Mouse (Mus musculus) neutrophil, adult 59 days (primary cell): Measurements from ENCODE around the gene Gm20908. TPM values are rescaled to one million over a fixed set of nuclear protein-coding genes. Genes with fewer than 3 reads are reported as not detected.

Source experiments
- total RNA-seq, 2 experiments: library from RNA; stranded (reverse); gene quantifications; 1 replicate in 1 of 2; 2 replicates in 1 of 2; pipeline ENCODE4 v1.2.4; 2023

Gm20908 gene
- not detected for total RNA-seq

DNA sequence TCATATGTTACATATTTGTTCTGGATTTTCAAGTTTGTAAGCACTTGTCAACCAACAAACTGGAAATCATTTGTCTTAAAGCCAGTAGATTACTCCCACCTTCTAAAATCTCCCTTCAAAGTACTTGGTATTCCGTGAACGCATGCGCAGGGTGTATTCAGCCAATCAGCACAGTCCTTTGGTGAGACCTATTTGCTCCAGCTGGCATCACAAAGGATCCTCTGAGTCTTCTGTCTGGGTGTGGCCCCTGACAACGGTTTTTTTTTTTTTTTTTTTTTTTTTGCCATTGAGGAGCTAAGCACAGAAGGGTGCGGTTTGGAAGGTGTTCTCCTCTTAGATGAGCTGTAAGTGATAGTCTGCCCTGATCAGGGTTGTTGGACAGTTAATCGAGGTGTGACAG is at the start of gene Gm20908:
Gm20908 (plus strand) TSS at position 301 of the 400 bp plus-strand sequence.

